Mouse (Mus musculus) telencephalon, adult 2 months (tissue): ENCODE results near the gene Tbl1xr1.

ENCODE experiments used
- DNase-seq: peaks from one replicate; pipeline ENCODE4 v3.0.0-alpha.2; 2011; ENCODE audit warnings: low read depth, low spot score

Tbl1xr1 gene

DNA sequence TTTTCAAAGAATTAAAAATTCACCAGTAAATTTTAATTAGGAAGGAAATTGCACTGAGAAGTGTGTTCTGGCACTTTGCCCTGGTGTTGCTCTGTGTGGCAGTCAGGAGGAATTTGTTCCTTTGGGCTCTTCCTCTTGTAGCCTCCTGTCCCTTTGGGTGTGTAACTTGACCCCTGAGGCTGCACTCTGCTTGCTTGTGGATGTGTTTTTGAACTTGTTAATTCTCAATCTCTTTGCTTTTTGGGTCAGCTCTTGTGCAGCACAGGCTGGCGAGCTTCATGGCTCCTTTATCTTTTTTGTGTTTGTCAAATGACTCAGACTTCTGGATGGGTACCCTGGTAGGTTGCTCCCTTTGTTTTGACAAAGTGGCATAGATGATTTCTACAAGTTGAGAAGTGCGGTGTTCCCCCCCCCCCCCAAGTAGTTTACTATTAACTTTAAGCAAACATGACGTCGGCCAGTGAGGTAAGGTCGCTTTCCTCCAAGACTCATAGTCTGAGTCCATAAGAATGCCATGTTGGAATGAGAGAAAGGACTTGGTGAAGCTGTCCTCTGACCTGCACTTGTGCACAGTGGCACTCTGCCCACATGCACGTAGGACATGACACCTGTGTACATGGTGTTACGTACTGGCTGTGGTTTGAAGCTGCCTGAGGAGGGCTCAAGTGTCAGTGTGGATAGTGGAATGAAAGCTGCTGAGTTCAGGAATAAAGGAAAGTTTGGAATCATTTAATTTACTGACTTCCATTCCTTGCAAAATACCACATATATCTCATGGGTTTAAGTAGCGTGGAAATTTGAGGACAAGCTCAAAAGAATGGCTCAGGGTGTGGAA is 14.2 kb downstream of the Tbl1xr1 start:
- DNase-seq, result no peak

GRCm38 (mm10) chr3:22091266-22091550 is 14.8 kb downstream of the Tbl1xr1 start:
- DNase-seq, result no peak

- no peak for DNase-seq
These were observed 15.2 kb downstream of the Tbl1xr1 start for GRCm38 (mm10) chr3:22091681-22092080.

- no peak for DNase-seq
These were observed 16.3 kb downstream of the Tbl1xr1 start for GRCm38 (mm10) chr3:22092784-22093183.

DNA sequence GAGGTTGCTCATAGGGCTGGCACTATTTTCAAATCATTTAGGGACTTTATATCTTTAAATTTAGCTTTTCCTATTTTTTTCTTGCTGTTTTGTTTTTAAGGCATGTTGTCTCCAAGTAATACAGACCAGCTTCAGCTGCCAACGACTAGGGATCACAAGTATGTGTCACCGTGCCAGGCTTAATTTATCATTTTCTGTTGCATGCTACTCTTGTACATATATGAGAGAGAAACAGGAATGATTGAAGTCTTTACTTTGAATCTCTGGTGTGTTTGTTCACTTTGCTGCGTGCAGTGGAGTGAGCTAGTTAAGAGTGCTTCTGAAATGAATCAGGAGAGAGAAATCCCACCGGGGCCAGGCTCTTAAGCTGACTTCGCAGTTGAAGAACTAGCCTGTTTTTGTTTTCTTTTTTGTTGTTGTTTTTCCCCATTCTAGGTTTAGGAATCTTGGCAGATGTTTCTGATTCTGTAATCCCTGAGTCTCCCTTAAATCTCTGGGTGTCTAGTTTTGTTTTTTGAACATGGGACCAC is 27.6 kb downstream of the Tbl1xr1 start:
- DNase-seq, result no peak

GRCm38 (mm10) chr3:22105471-22105870 is 29.0 kb downstream of the Tbl1xr1 start:
- DNase-seq, result no peak

GRCm38 (mm10) chr3:22108013-22108412 is 31.6 kb downstream of the Tbl1xr1 start:
- no peak for DNase-seq

GRCm38 (mm10) chr3:22109651-22110050 is 33.2 kb downstream of the Tbl1xr1 start:
- DNase-seq, result no peak

GRCm38 (mm10) chr3:22113773-22114172 is 37.3 kb downstream of the Tbl1xr1 start:
- DNase-seq, result no peak

DNA sequence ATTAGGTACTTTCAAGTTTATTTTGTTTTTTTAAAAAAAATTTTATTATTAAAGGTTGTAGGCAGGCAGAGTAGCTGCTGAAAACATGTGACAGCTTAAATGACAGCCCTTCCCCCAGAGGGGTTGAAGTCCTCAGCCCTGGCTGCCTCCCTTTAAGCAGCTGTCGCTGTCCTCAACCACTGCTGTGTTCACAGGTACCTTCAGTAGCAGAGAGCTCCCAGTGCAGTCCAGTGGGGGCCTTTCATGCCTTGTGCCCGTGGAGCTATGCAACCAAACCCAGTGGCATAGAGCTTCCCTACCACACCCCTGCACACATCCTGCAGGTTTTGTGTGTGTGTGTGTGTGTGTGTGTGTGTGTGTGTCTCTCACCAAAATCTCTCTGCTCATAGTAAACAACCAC is 38.8 kb downstream of the Tbl1xr1 start:
- no peak for DNase-seq

- DNase-seq, result no peak
These were observed 39.2 kb downstream of the Tbl1xr1 start for GRCm38 (mm10) chr3:22115678-22116077.

- DNase-seq, result no peak
These were observed 39.7 kb downstream of the Tbl1xr1 start for GRCm38 (mm10) chr3:22116188-22116587.

DNA sequence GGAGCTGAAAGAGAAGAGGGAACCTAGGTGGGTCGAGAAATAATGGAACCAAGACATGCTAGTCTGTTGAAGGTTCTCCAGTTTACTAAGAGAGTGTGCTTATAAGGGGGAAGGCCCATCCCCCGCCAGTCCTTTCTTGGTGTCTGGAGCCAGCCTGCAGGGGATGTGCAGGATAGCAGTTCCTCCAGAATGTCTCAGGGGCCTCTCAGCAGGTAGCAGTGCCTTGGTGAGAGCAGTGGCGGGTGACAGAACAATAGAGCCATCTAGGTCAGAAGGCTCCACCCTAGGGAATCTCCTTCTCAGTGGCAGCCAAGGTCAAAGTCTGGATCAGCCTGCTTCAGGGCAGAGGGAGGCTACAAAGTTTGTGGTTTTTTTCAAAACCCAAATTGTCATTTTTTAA is 45.3 kb downstream of the Tbl1xr1 start:
- DNase-seq, result no peak

DNA sequence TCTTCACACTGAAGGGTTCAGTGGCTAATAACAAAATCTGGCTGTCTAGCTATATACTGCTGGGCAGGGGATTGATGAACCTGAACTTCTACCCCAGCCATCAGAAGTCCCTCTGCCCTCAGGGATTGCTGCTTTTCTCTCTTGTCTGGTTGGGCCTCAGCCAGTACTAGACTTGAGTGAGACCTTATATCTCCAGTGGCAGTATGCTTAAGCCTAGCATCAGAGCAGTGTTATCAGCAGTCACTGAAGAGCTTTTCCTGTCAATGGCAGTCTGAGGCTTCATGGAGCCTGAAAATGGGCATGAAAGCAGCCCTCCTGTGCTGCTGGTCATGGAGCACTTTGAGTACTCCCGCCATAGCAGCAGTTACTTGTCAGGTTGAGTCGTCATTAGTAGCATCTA is 46.7 kb downstream of the Tbl1xr1 start:
- DNase-seq, result no peak

- DNase-seq, result no peak
These were observed 49.9 kb downstream of the Tbl1xr1 start for GRCm38 (mm10) chr3:22126251-22126826.

DNA sequence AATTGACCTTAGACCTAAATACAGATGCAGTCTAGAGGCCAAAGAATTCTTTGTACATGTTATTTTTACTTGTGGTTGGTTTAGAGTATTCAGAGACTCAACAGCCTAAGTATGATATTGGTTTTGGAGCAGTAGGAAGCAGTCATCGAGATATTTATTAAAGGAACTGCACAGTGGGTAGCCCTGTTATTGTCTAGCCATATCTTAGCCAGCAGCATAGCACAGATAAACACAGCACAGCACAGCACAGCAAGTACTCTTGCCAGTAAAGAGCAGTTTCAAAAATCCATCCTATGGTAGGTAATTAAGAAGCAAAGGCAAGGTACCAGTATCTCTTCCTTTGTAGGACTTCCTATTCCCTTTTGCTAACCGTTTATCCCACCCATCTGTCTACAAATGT is 54.8 kb downstream of the Tbl1xr1 start:
- no peak for DNase-seq

- DNase-seq, result no peak
These were observed 57.2 kb downstream of the Tbl1xr1 start for GRCm38 (mm10) chr3:22133626-22134025.

- no peak for DNase-seq
These were observed 61.5 kb downstream of the Tbl1xr1 start for GRCm38 (mm10) chr3:22137793-22138579.

- no peak for DNase-seq
These were observed 62.2 kb downstream of the Tbl1xr1 start for GRCm38 (mm10) chr3:22138580-22139099.

DNA sequence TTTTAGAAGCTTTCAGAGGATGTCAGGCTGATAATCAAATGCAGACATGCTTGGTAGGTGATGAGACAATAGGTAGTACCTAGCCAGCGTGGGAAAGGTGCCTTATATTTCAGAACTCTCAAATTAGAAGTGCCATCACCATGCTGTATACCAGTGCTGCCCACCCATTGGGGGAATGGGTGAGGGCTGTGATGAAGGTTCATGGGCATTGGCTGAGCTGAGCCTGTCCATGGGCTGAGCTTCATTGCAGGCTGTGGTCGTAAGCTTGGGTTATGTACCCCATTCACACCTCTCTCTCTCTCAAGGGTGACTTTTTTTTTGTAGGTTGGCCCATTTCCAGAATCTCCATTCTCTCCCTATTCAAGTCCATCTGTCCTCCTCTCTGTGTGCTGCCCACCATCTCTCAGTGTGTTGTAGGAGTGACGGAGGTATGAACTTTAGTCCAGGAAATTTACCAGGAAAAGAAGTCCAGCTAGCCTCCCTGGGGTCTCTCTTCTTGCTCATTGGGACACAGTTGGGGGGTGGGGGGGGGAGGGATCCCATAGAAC is 63.7 kb downstream of the Tbl1xr1 start:
- DNase-seq, result no peak

DNA sequence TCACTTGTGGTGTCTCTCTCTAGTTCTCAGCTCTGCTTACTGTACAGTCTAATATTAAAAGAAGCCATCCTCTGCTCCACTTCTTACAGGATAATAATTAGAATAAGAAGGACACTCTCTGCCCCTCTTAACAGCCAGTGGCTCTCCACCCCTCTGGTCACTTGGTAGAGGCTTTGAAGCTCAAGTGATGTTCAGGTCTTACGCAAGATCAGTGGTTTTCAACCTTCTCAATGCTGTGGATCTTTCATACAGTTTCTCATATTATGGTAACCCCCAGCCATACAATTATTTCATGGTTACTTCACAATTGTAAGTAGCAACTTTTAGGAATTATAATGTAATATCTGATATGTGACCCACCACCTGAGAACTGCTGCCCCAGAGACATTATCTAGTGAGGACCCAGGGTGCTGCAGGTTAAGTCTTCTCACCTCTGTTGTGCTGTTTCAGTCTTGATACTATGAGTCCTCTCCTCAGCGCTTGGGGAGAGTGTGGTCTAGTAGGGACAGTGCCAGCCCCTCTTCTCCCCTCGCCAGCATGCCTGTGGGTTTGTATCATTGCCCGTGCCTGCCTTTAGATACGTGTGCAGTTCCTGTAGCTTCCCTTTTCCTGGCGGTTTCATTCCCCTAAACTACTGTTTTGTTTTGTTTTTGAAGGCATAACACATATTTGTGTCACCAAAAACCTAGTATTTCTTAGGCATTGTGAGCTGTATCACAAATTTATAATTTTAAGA is 65.7 kb downstream of the Tbl1xr1 start:
- DNase-seq, result no peak
